Mouse (Mus musculus) embryo, embryonic 11.5 days (tissue): ENCODE measurements around the gene Smg6.

ENCODE experiments used
- DNase-seq: peaks from one replicate; pipeline ENCODE4 v3.0.0-alpha.2; 2012; ENCODE audit warnings: low read depth, low spot score

The Smg6 gene

DNA sequence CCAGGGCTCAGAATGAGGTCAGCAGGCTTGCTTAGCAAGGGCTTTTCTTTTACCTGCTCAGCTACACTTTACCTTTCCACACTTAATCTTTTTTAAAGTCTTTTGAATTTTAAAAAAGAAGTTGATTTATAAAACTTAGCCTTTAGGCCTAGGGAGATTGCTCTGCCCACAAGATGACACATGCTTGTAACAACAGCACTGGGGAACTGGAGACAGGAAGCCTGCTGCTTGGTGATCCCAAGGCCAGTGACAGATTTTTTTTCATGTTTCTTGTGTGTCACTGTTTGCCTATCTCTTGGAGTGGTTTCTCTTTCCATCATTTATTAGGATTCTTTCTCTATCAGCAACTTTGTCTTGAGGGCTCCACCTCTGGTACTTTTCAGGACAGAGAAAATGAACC is 183.3 kb downstream of the Smg6 start:
- DNase-seq: no peak

- DNase-seq: no peak
These were observed 190.8 kb downstream of the Smg6 start for GRCm38 (mm10) chr11:75116379-75116778.

DNA sequence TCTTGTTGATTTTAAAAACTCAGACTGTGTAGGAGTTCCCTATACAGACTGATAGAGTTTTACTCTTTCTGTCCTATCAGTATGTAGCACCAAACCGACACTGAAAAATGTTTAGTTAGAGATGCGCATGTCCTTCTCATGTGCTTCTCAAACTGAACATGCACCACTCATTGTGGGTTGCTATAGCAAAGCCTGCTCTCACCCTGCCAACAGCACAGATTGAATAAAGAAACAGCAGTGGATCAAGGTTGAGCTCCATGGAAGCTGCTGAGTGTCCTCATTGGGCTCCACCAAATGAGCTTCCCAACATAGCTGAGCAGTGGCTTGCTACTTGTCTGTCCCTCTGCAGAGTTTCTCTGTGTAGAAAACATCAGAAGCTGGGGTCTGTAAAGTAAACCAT is 192.5 kb downstream of the Smg6 start:
- DNase-seq: no peak

GRCm38 (mm10) chr11:75119298-75119697 is 193.7 kb downstream of the Smg6 start:
- DNase-seq: no peak

- DNase-seq: no peak
These were observed 194.2 kb downstream of the Smg6 start for GRCm38 (mm10) chr11:75119841-75120240.

- no peak for DNase-seq
These were observed 195.7 kb downstream of the Smg6 start for GRCm38 (mm10) chr11:75121348-75121747.

DNA sequence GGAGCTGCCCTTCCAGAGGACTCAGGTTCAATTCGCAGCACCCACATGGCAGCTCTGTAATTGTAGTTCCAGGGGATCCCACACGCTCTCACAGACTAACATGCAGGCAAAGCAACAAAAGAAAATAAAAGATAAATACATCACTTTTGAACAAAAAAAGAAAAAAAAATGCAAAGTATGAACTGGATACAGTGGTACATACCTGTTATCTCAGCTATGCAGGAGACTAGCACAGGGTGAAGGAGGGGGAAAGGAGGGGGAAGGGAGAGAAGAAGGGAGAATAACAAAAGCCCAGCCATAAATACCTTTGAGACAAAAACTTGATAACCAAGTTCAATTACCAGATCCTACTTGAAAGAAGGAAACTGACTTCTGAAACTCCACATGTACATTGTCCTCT is 198.8 kb downstream of the Smg6 start:
- no peak for DNase-seq

GRCm38 (mm10) chr11:75126384-75126783 is 200.8 kb downstream of the Smg6 start:
- no peak for DNase-seq

DNA sequence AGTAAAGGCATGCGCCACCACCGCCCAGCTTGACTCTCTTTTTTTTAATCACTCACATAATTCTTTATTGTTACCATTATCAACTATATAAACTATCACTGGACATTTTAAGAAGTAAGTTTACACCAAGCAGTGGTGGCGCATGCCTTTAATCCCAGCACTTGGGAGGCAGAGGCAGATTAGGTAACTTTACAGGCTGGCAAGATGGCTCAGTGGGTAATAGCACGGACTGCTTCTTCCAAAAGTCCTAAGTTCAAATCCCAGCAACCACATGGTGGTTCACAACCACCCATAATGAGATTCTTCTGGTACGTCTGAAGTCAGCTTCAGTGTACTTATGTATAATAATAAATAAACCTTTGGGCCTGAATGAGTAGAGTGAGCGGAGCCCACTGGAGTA is 203.9 kb downstream of the Smg6 start:
- DNase-seq: no peak

GRCm38 (mm10) chr11:75131300-75131699 is 205.7 kb downstream of the Smg6 start:
- no peak for DNase-seq

DNA sequence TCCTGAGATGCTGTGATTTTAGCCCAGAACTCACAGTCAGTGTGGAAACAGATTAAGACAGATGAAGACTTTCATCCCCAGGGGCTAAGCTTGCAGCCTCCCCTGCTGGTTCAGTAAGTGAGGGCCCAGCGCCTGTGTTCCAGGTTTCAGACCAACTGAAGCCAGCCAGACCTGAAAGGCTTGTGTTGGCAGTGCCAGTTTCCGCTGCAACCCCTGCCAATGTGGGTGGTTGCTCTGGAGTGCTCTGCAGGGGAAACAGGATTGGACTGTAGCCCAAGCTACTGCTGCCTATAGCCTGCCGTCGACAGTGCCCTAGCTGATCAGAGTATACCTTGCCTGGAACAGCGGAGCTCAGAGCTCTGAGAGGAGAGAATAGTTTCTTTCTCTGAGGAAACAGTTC is 206.7 kb downstream of the Smg6 start:
- no peak for DNase-seq

DNA sequence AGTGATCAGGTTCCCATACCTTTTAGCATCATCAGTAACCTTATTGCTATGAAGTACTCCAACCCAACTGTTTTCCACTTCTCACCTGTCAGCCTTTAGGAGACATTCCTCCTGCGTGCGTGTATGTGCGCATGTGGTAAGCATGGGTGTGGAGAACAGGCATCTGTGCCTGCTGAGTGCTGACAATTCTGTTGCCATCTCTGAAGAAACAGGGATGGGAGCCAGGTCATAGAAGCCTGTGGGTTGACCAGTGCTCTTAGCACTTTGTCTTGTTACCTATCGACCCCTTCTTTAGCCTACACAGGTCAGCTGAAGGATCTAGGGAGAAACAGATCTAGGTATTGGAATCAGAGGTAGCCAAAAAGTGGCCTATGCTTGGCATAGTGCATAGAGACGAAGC is 207.8 kb downstream of the Smg6 start:
- DNase-seq: no peak

DNA sequence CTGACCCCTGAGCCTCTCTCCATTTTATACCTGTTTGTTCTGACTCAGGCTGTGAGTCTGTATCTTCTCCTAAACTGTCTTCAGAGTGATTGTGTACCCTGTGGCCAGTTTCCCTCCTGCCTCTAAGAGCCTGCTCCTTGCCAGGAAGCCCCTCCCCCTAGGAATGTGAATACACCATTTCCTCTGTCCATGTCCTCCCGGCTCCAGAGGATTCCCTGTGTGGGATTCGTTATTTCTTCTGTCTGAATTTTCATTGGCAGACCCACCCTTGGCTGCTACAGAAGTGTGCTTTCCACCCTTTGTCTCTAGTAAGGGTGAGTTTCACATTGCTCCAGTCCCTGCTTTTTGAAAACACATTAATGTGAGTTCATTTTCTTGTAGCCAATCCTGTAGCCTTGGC is 208.3 kb downstream of the Smg6 start:
- no peak for DNase-seq

- DNase-seq: no peak
These were observed 209.0 kb downstream of the Smg6 start for GRCm38 (mm10) chr11:75134485-75135068.

DNA sequence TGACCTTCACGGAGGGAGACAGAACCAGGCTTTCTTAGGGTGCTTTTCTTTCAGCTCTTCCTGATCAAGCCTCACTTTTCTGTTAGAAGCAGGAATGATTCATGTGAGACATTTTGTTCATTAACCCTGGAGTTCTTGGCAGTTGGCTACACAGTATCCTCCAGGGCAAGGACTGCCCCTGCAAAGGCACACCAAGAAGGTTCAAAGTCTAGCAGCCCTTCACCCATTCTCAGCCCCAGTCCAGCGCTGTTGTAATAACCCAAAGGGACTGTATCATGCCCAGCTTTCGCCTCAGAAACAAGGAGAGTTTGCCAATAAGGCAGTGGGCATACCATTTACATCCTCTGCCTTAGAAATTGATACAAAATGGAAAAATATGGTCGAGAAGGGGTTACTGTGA is 209.7 kb downstream of the Smg6 start:
- no peak for DNase-seq

DNA sequence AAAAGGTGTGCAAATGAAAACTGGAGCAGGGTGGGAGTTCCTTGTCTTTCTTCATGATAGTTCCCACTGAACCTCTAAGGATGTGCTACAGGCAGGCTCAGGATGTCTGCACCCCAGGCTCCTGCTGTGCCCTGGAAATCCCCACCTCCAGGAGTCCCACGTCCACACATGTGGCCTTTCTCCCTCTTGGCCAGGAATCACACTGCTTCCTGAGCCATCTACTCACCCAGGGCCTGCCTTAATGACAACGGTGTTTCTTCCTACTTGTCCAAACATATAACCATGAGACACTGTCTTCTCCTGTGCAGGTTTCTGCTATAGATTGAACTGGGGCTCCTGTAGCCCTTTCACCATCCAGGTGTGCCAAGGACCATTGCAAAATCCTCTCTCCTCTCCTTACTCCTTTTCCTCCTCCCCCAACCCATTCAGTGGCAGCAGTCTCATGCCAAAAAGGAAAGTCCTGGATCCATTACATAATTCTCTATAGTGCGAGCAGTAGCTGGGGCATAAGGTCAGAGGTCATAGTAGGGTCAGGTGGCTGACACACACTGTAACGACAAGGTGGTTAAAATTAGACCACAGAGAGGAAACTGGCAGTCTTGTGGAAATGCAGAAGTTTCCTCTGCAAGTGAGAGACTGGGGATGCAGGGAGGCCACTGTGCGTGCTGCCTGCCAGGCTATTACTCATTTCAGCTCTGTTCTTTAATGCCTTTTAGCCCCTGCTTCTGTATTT is 211.2 kb downstream of the Smg6 start:
- DNase-seq: no peak

DNA sequence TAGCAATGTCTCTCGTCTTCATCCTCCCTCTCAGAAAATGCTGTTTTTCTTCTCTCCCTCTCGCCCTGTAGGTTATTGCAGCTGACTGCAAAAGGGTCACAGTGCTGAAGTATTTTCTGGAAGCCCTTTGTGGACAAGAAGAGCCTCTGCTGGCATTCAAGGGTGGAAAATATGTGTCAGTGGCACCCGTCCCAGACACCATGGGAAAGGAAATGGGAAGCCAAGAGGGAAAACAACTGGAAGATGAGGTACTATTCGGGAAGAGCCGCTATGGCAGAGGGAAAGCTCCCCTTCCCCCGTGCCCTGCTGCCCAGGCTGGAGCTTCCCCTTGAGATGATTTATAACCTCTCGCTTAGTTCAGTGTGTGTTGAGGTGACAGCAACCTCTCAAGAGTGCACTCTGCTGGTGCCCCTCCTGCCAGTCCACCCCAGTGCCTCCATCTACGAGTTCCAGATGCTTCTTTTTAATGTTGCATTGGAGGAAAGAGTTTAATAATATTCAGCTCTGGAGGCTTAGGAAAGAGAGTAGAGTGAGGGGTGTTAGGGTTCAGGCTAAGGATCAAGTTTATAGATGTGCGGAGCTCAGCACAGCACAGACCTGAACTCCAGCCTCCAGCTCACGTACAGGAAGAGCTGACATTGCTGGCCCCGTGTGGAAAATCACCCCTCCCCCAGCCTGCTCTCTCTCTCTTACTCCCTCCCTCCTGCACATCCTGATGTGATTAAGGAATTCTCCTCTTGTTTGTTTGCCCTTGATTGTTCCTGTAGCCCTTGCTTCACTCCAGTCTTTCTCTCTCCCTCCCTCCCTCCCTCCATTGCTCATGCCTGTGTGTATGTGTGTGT is 213.7 kb downstream of the Smg6 start:
- no peak for DNase-seq

DNA sequence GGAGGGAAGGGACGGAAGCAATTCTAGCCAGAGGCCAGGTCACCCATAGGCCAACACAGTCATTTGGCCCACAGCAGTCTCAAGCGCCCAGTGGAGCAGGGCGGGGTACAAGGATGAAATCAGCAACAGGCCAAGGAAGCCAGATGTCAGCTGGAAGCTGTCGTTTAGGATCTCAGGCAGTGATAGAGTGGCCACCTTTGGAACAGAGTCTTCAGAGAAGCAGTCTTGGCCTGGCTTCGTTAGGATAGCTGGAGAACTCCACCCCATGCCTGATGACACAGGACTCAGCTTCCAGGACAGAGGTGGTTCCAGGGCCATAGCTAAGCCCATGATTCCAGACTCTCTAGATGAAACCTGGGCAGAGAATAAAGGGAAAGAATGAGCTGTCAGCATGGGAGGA is 214.8 kb downstream of the Smg6 start:
- DNase-seq: no peak

- no peak for DNase-seq
These were observed 215.4 kb downstream of the Smg6 start for GRCm38 (mm10) chr11:75141038-75141437.

- no peak for DNase-seq
These were observed 216.3 kb downstream of the Smg6 start for GRCm38 (mm10) chr11:75141913-75142312.

- DNase-seq: no peak
These were observed 217.1 kb downstream of the Smg6 start for GRCm38 (mm10) chr11:75142749-75143148.

GRCm38 (mm10) chr11:75145841-75146240 is 220.2 kb downstream of the Smg6 start:
- DNase-seq: no peak
